Mouse (Mus musculus): Measurements from ENCODE around the gene Rcc2.

Gene Rcc2

DNA sequence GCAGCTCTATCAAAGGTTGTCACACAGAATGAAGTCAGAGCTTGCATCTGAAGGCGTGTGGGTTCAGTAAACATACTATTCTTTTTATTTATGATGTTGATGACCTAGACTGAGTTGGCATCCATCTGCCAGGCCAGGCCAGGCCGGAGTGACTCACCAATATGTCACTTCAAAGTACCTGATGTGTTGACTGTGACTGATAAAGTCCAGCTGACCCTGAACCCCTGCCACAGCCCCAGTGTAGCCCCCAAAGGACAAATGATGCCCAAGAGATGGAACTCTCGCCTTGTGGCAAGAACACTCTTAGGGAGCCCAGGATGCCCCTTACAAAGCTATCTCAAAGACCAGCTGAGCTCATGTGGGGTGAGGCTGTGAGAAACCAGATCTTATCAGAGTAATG lies 55.5 kb downstream of the Rcc2 start:
- no peak for DNase-seq (ENCODE audit: low spot score in 2 of 2)

- no peak for DNase-seq (ENCODE audit: low spot score in 2 of 2)
Measured at GRCm38 (mm10) chr4:140761601-140762000, 61.3 kb downstream of the Rcc2 start.

DNA sequence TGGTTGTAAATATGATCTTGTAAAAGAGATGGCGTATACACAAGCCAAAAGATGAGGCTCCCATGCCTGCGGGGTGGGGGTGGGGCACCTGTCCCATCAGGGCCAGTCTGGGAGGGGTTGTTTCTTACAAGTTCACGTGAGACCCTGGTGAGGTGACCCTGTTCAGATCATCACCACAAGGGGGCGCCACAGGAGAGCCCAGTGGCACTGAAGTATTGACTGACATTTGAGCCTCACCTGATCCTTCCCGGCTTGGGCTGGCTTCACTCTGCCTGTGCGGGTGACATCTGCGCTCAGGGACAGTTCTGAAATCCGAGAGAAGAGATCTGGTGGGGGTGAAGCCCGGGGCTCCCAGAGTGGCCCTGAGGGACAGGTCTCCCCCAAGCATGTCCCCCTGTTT lies 62.8 kb downstream of the Rcc2 start:
- peak; percentile 55 to 85 for DNase-seq (ENCODE audit: low spot score in 2 of 2)

DNA sequence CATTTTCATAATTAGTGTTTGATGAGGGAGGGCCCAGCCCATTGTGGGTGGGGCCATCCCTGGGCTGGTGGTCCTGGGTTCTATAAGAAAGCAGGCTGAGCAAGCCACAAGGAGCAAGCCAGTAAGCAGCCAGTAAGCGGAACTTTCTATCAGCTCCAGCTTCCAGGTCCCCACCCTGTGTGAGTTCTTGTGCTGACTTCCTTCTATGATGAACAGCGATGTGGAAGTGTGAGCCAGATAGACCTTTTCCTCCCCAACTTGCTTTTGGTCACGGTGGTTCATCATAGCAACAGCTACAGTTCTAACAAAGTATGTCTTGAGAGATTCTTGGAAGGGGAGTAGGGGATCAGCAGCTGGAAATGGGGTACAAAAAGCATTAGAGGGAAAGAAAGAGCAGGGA lies 65.6 kb downstream of the Rcc2 start:
- no peak for DNase-seq (ENCODE audit: low spot score in 2 of 2)

DNA sequence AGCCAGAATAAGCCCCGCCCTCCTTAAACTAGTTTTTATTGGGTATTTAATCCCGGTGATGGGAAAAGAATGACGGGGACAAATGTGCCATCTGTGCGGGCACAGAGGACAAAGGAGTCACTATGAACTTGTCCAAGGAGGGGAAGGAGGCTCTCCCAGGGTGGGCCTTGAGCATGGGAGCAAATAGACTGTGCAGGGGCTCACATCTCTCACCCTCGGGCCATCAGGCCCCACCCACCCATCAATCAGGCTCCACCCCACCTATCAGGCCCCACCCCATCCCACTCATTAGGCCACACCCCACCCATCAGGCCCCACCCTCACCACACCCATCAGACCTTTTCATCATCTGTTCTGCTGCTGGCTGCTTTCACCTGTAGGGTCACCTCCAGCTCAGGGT lies 68.6 kb downstream of the Rcc2 start:
- DNase-seq (ENCODE audit: low spot score in 2 of 2): no peak

DNA sequence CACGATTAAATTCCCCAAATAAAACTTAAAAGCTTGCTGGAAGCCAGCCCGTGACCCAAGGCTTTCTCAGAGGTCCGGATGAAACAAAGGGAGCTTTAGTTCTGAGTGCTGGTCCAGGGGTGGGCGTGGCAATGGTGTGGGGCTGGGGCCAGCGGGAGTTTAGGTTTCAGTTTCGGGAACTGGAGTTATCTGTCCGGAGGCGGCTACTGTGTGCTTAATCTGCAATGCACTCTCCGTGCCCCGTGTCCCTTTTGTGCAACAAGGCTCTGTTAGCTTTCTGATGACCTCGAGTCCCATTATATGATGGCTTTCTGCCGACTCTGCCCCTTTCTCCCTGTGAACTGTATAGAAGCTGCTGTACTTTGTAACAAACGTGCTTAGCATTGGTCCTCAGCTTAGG lies 70.1 kb downstream of the Rcc2 start:
- DNase-seq (ENCODE audit: low spot score in 2 of 2): peak in 1 of 2 experiments; percentile 53

GRCm38 (mm10) chr4:140771091-140771490 lies 70.8 kb downstream of the Rcc2 start:
- DNase-seq (ENCODE audit: low spot score in 2 of 2): peak in 1 of 2 experiments; percentile 45
